In genomic region chr19:6331719-6332516, GRCm38 (mm10) we compare ENCODE assay signal across 8 mouse cellular contexts. TPM values are rescaled to one million over a fixed set of nuclear protein-coding genes. Genes with fewer than 3 reads are reported as not detected.
DNase-seq lines count a peak whose midpoint lies in the region; TF ChIP-seq lines count a peak whose summit lies in the region.

No protein-coding gene starts in this region.

- intact Hi-C loops in heart, postnatal 10 days (cut with DNase I), result loop anchor here (1.0 to 5.0 kb wide), 4 partner anchors 25 to 365 kb away; partner anchors contain the start of genes Arl2, Batf2 and Cdc42bpg

- H3K27ac ChIP-seq in embryonic facial prominence, embryonic 10.5 days (replicated peaks), result peak overlapping the region; percentile 73; the same call in 1 of the 2 replicates
- peak overlapping the region; percentile 27; the same call in 1 of the 2 replicates for H3K27ac ChIP-seq in spleen, adult 2 months (ENCODE audit: insufficient read depth, low read length)

- H3K4me1 ChIP-seq in embryonic facial prominence, embryonic 10.5 days, result peaks cover 31% of the 10 kb centered on the region
- H3K4me1 ChIP-seq in megakaryocyte, embryonic 14.5 days, result peaks cover 45% of the 10 kb centered on the region
- peaks cover 19% of the 10 kb centered on the region; the same call in 1 of the 2 replicates for H3K4me1 ChIP-seq in spleen, adult 2 months (ENCODE audit: control insufficient read depth, insufficient read depth, insufficient read length)

- peak; percentile 75 to 92 for DNase-seq in adrenal gland, adult (ENCODE audit: inconsistent age in 2 of 2, low spot score in 1 of 2)
- DNase-seq in adrenal gland, postnatal 4 days (ENCODE audit: low spot score in 2 of 2), result no peak
- peak; percentile 64 for DNase-seq in Muller cell, postnatal 12 days (ENCODE audit: inconsistent ontology term)
- DNase-seq in embryonic facial prominence, embryonic 10.5 days (ENCODE audit: low spot score), result peak; percentile 67
- peak; percentile 72 to 88 for DNase-seq in heart, postnatal 10 days
- peak; percentile 49 to 71 for DNase-seq in kidney, postnatal 36 days
- peak; percentile 58 to 67 for DNase-seq in spleen, adult 2 months (ENCODE audit: low read depth in 1 of 2, low spot score in 2 of 2)

- peaks cover 5% of the 10 kb centered on the region for H3K36me3 ChIP-seq in embryonic facial prominence, embryonic 10.5 days (replicated peaks)
- H3K36me3 ChIP-seq in megakaryocyte, embryonic 14.5 days (replicated peaks; ENCODE audit: low read length), result peaks cover 7% of the 10 kb centered on the region
- no peaks in the 10 kb centered on the region for H3K36me3 ChIP-seq in spleen, adult 2 months (ENCODE audit: control insufficient read depth, insufficient read depth, low read length)

- no peak for TF ChIP-seq POLR2A in spleen, adult 2 months (IDR thresholded peaks at IDR 0.05; ENCODE audit: low read depth, low read length)

- WGBS in embryonic facial prominence, embryonic 10.5 days, result 26% methylated on average over 13 of the region's 13 CpGs
- WGBS in spleen, adult 2 months, result 23% methylated on average over 13 of the region's 13 CpGs

- peak overlapping the region; percentile 40 for H3K4me3 ChIP-seq in embryonic facial prominence, embryonic 10.5 days
- H3K4me3 ChIP-seq in megakaryocyte, embryonic 14.5 days (replicated peaks), result peak overlapping the region; percentile 89
- H3K4me3 ChIP-seq in spleen, adult 2 months (ENCODE audit: extremely low read depth, insufficient read depth, insufficient read length), result no peak overlapping the region

- no peaks in the 10 kb centered on the region for H3K27me3 ChIP-seq in embryonic facial prominence, embryonic 10.5 days (replicated peaks; ENCODE audit: low read depth, poor library complexity, severe bottlenecking)
- H3K27me3 ChIP-seq in megakaryocyte, embryonic 14.5 days (replicated peaks), result peaks cover 2% of the 10 kb centered on the region
- no peaks in the 10 kb centered on the region for H3K27me3 ChIP-seq in spleen, adult 2 months (ENCODE audit: control insufficient read depth, insufficient read depth, low read length)

- no peaks in the 10 kb centered on the region for H3K9me3 ChIP-seq in embryonic facial prominence, embryonic 10.5 days
- no peaks in the 10 kb centered on the region for H3K9me3 ChIP-seq in megakaryocyte, embryonic 14.5 days

- TF ChIP-seq CTCF in spleen, adult 2 months (IDR thresholded peaks at IDR 0.05; ENCODE audit: extremely low read depth, insufficient read depth, insufficient read length, insufficient replicate concordance), result peak; percentile 65; the same call in 1 of the 2 replicates

RNA-seq across cellular contexts. Expression of gene Men1, which starts 2.9 kb away (rescaled TPM):
- 10 to 100 TPM; 44.3 to 47.5 TPM for total RNA-seq in adrenal gland, postnatal 4 days (2021)
- polyA plus RNA-seq in embryonic facial prominence, embryonic 10.5 days (2016; fragmentation: Nextera tagmentation; extraction: Ambion mirVana), result 122 and 130 TPM in 2 replicates
- total RNA-seq in heart, postnatal 10 days (2021), result 10 to 100 TPM; 18.6 to 21.8 TPM
- 70.2 and 174 TPM in 2 replicates for polyA plus RNA-seq in megakaryocyte, embryonic 14.5 days (2012; ENCODE audit: insufficient read depth, low replicate concordance)
- polyA plus RNA-seq in spleen, adult 2 months (2012; rRNA removed), result 54.2 and 57.2 TPM in 2 replicates

RNA-seq across cellular contexts. Expression of gene Map4k2, which starts 9.0 kb away (rescaled TPM):
- total RNA-seq in adrenal gland, postnatal 4 days (2021), result 10 to 100 TPM; 61.1 to 62.0 TPM
- polyA plus RNA-seq in embryonic facial prominence, embryonic 10.5 days (2016; fragmentation: Nextera tagmentation; extraction: Ambion mirVana), result 11.0 and 14.0 TPM in 2 replicates
- total RNA-seq in heart, postnatal 10 days (2021), result 10 to 100 TPM; 52.3 to 52.4 TPM
- 9.3 and 21.8 TPM in 2 replicates for polyA plus RNA-seq in megakaryocyte, embryonic 14.5 days (2012; ENCODE audit: insufficient read depth, low replicate concordance)
- polyA plus RNA-seq in spleen, adult 2 months (2012; rRNA removed), result 487 and 792 TPM in 2 replicates

RNA-seq across cellular contexts. Expression of gene Cdc42bpg, which starts 25.7 kb away (rescaled TPM):
- total RNA-seq in adrenal gland, postnatal 4 days (2021), result 10 to 100 TPM; 18.4 to 20.6 TPM
- polyA plus RNA-seq in embryonic facial prominence, embryonic 10.5 days (2016; fragmentation: Nextera tagmentation; extraction: Ambion mirVana), result 0.12 and 0.39 TPM in 2 replicates
- 1 to 10 TPM; 9.6 to 9.9 TPM for total RNA-seq in heart, postnatal 10 days (2021)
- 4.8 and 6.6 TPM in 2 replicates for polyA plus RNA-seq in megakaryocyte, embryonic 14.5 days (2012; ENCODE audit: insufficient read depth, low replicate concordance)
- 7.7 and 8.9 TPM in 2 replicates for polyA plus RNA-seq in spleen, adult 2 months (2012; rRNA removed)

RNA-seq across cellular contexts. Expression of gene Sf1, which starts 31.6 kb away (rescaled TPM):
- 100 to 1,000 TPM; 270 to 308 TPM for total RNA-seq in adrenal gland, postnatal 4 days (2021)
- polyA plus RNA-seq in embryonic facial prominence, embryonic 10.5 days (2016; fragmentation: Nextera tagmentation; extraction: Ambion mirVana), result 185 and 205 TPM in 2 replicates
- total RNA-seq in heart, postnatal 10 days (2021), result 100 to 1,000 TPM; 118 to 143 TPM
- 1,025 and 2,643 TPM in 2 replicates for polyA plus RNA-seq in megakaryocyte, embryonic 14.5 days (2012; ENCODE audit: insufficient read depth, low replicate concordance)
- 177 and 239 TPM in 2 replicates for polyA plus RNA-seq in spleen, adult 2 months (2012; rRNA removed)

RNA-seq across cellular contexts. Expression of gene Pygm, which starts 52.3 kb away (rescaled TPM):
- 100 to 1,000 TPM in 1 of 2 experiments, 10 to 100 TPM in 1; 81.8 to 113 TPM for total RNA-seq in adrenal gland, postnatal 4 days (2021)
- 1.1 and 2.2 TPM in 2 replicates for polyA plus RNA-seq in embryonic facial prominence, embryonic 10.5 days (2016; fragmentation: Nextera tagmentation; extraction: Ambion mirVana)
- total RNA-seq in heart, postnatal 10 days (2021), result 100 to 1,000 TPM; 622 to 693 TPM
- polyA plus RNA-seq in megakaryocyte, embryonic 14.5 days (2012; ENCODE audit: insufficient read depth, low replicate concordance), result 3.6 TPM in 1 of 2 replicates, not detected in the other
- polyA plus RNA-seq in spleen, adult 2 months (2012; rRNA removed), result 7.3 and 8.1 TPM in 2 replicates

Comparison
In these comparisons a context has a peak if more than half of its experiments do, and no peak if none do; other contexts are left out.
1. DNase-seq: peak in adrenal gland, adult (2 of 2), Muller cell, postnatal 12 days (single experiment), embryonic facial prominence, embryonic 10.5 days (single experiment), heart, postnatal 10 days (2 of 2), kidney, postnatal 36 days (2 of 2) and spleen, adult 2 months (2 of 2); none in adrenal gland, postnatal 4 days (0 of 2).
2. RNA of gene Map4k2, which starts 9.0 kb away (polyA plus RNA-seq): 487 to 792 TPM in spleen, adult 2 months; 11.0 to 14.0 TPM in embryonic facial prominence, embryonic 10.5 days and 9.3 to 21.8 TPM in megakaryocyte, embryonic 14.5 days; every median in the first group is over 10 times any median in the second.